Mouse (Mus musculus) B cell, adult (primary cell): ENCODE measurements around the gene Pcsk2. TPM values are rescaled to one million over a fixed set of nuclear protein-coding genes. Genes with fewer than 3 reads are reported as not detected.

Experiments
- total RNA-seq: library from RNA; stranded (reverse); gene quantifications from 4 replicates; pipeline ENCODE4 v1.2.4, GENCODE M21; 2023; ENCODE audit not compliant: inconsistent age

Gene Pcsk2
- not detected in 4 replicates for total RNA-seq

GRCm38 (mm10) chr2:143545758-143546246 lies at the start of gene Pcsk2:
TSS of gene Pcsk2 (plus strand) at chr2:143546156.

GRCm38 (mm10) chr2:143862484-143863231 lies 316.7 kb downstream of the Pcsk2 start, which contains the start of gene Bfsp1:
TSS of gene Bfsp1 (minus strand) at chr2:143863173.

